Mouse (Mus musculus) lung, postnatal 0 days (tissue): Measurements from ENCODE around the gene Tmem205.

ENCODE experiments used
- CTCF ChIP-seq: IDR thresholded peaks from 2 replicates; pipeline ENCODE4 v1.5.1; 2016; ENCODE audit warnings: antibody characterized with exemption, mild to moderate bottlenecking
- EP300 ChIP-seq: IDR thresholded peaks from 2 replicates; pipeline ENCODE4 v1.6.1; 2016; ENCODE audit warnings: antibody characterized with exemption, mild to moderate bottlenecking, control low read depth

DNA sequence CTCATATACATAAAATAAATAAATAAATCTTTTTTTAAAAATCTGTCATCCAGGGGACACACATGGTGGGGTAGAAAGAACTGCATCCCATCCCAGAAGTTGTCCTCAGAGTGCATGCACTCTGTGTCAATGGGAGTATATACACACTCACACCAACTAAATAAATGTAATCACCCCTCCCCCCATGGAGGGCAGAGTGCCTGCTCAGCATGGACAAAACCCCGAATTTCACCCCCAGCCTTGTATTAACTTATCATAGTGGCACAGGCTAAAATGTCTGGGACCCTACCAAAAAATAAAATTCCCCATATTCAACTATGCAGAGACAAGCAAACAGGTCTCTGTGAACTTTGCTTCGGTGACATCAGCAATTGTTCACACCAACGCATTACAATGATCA, 27.3 kb upstream of the Tmem205 start:
- TF ChIP-seq CTCF = no peak
- TF ChIP-seq EP300 = no peak
